Mouse (Mus musculus) mammary gland, adult 2 months (tissue): Measurements from ENCODE around the gene Gabra6. TPM values are rescaled to one million over a fixed set of nuclear protein-coding genes. Genes with fewer than 3 reads are reported as not detected.

Experiments used
- polyA plus RNA-seq: library from polyadenylated mRNA; depleted of rRNA; stranded (reverse); fragments of >200 nt; gene quantifications from 2 replicates; pipeline ENCODE4 v1.2.3, GENCODE M21; 2012; ENCODE audit warnings: low replicate concordance; rRNA removed

The Gabra6 gene
- not detected in 2 replicates for polyA plus RNA-seq

GRCm38 (mm10) chr11:42320882-42321281 is at the start of gene Gabra6:
Gene Gabra6, minus strand, starts transcription at chr11:42321072.

Other genes with a start within 250 kb of the Gabra6 start
- gene Gabra1, start 138.1 kb downstream of the Gabra6 start, polyA plus RNA-seq: 0.04 TPM in 1 of 2 replicates, not detected in the other
- gene Gabrb2, start 98.7 kb upstream of the Gabra6 start, polyA plus RNA-seq: 0.05 and 0.20 TPM in 2 replicates